Mouse (Mus musculus) c-Kit-positive CD71-positive TER-119-positive erythroid progenitor cells, embryonic 14.5 days (primary cell): Measurements from ENCODE around the gene Slc38a3.
A peak's percentile ranks its signal among the peaks of the same experiment; 100 is the strongest.

Source experiments
- DNase-seq: peaks from one replicate; pipeline ENCODE4 v3.0.0-alpha.2; 2013; ENCODE audit warnings: low spot score

Slc38a3 gene

DNA sequence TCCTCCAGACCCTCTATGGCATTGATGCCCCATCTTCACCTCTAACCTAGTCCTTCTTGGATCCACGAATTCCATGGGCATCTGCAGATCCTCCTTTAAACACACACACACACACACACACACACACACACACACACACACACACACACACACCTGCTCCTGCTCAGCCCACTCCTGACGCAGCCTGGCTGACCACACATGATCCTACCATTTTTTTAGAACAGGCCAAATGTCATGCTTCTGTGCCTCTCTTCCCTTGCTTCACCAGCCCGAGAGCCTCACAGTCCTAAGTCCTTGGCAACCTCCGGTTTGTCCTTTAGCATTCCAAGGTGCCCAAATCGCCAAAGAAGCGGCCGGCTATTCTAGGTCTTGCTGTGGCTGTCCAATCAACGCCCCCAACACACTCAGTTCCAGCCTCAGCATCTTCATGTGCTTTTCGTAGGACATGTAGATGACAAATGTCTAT is at the start of gene Slc38a3:
TSS of gene Slc38a3 (minus strand) at position 51 of the 466 bp plus-strand sequence.
- DNase-seq = no peak

DNA sequence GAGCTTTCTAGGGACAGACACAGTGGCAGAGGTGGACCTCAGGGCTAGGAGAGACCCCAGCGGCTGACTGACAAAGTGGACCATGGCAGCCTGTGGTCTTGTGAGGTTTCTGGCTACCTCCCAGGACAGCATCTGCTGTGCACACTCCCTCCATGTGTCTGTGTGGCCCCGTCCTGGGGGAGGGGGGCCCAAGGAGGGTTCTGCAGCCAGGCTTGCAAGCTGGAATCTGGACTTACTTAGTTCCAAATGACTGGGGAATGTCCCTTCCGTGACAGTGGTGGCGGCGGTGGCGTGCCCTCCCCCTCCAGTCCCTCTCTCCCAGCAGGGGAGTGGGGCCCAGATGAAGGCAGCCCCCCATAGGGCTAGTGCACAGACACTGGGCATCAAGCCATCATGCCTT is 47.6 kb upstream of the Slc38a3 start:
- DNase-seq = no peak

DNA sequence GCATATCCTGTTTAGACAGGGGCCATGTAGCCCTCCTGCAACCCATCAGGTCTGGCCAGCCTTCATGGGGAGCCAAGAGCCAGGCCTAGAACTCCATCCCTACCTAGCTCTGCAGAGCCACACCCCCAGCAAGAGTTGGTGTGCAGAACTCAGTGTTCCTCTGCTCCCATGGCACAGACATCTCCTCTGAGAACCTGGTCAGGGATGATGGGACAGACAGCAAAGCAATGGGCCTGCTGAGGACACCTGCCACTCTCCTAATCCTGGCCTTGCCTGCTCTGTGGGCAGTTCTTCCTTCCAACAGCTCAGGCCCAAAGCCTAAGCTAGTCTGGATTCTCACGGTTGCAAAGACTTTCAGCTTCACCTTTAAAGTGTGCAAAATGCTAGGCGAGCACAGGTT is 46.3 kb upstream of the Slc38a3 start:
- no peak for DNase-seq

DNA sequence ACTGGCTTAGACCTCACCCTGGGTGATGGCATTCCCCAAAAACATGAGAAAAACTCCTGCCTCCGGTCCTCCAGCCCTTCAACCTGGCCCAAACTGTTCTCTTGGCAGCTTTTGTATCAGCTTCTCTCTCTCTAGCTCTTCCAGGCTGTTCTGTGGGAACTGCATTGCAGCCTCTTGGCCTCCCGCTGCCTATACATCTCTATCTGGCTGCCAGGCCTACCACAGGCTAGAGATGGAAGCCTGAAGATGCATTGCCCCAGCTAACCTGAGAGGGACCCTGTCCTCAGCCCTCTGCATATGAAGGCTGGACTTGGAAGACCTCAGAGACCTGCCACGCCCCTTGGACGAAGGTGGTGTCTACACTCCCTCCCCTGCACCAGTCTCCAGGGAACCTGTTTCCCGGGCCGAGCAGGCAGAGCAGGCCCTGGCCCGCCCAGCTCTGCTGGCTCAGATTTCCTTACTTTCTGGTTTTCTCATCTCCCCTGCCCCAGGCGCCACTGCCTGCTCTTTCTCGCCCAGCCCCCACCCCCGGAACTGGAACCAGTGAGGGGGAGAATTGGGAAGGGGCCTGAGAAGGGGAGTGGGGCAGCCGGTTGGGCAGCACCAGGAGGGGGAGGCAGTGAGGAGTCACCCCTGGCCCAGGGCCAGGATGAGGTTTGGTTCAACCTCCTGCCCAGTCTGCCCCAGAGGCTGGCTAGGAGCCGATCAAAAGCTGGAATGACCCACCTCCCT is 45.1 kb upstream of the Slc38a3 start:
- no peak for DNase-seq

DNA sequence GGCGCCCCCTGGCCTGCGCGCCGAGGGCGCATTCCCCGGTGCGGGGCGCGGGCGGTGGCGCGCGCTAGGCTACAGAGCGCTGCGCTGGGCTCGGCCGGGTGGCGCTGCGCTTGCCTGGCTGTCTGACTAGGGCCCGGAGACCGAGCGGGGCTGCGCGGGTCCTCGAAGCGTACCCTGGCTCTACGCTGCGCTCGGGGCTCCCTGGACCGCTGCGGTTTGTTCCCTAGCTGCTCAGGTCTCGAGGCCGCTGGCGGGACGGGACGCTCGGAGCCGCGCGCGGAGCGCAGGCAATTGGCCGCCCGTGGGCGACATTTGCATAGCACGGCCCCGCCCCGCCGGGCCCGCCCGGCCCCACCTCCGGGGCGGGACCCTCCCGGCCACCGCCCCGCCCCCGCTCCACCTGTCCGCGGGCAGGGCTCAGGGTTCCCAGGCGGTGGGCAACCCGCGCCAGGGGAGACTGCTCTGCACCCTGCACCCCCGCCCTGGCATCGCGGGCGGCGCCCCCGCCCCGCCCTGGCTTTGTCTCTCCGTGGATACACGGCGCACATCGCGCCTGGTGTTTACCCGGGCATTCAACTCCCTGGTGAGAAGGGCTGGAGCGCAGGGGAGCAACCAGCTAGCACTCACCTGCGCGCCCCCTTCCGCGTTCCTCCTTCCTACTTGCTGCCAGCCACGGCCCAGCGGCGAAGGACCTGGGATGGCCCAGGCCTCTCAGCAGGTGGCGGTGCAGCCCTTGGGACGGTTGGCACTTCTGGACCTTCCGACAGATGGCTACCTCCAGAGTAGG is 40.6 kb upstream of the Slc38a3 start, which contains the start of gene Sema3f:
TSS of gene Sema3f (minus strand) at position 779 of the 787 bp plus-strand sequence.
- DNase-seq = peak; percentile 57

DNA sequence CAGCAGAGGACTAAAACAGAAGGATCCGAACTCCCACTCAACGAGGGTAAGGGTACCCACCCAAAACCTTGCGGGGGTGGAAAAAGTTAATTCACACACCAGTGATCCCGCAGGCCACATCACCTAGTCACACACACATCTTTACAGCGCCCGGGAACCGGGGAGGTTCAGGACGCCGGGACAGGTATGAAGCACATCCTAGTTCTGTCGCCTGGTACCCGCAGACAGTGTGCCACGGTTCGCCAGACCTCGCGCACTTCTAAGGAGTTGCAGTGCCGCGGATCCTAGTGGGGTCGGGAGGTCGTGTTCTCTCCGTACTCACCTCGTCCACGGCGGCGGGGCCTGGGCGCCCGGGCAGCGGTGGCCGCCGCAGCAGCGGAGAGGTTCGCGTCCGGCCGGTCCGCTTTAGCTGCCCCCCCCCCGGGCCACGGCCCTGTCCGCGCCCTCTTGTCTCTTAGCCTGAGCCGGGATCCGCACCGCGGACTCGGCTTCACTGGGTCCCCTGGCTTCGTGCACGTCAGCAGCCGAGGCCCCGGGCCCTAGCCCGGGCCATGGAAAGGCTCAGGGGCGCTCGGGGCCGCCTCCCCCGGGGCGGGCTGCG is 39.9 kb upstream of the Slc38a3 start:
- no peak for DNase-seq

DNA sequence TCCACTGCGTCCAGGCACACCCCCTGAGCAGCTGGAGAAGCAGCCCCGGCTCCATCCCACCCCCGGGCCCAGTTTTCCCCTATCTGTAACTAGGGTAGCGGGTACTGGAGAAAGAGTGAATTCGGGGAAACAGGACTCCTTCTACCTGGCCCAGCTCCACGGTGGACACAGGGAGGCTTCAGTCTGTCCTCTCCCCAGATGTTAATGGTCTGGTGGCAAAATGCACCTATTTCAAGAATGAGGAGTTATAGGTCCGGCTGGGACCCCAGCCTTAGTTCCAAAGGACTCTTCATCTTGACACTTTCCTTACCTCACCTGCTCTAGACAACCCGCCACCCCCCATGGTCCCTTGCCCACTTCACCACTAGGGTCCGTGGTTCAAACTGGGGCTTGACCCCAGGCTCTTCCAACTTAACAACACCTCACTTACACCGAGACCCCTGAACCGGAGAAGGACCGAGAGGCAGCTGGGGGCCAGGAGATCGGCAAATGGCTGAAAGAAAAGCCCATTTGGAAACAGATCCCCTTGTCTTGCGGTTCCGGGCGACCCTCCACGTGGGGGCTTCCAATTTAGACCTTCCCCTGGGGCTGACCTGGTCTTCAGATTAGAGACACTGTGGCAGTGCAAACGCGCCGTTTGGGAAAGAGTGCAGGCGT is 39.2 kb upstream of the Slc38a3 start:
- no peak for DNase-seq

DNA sequence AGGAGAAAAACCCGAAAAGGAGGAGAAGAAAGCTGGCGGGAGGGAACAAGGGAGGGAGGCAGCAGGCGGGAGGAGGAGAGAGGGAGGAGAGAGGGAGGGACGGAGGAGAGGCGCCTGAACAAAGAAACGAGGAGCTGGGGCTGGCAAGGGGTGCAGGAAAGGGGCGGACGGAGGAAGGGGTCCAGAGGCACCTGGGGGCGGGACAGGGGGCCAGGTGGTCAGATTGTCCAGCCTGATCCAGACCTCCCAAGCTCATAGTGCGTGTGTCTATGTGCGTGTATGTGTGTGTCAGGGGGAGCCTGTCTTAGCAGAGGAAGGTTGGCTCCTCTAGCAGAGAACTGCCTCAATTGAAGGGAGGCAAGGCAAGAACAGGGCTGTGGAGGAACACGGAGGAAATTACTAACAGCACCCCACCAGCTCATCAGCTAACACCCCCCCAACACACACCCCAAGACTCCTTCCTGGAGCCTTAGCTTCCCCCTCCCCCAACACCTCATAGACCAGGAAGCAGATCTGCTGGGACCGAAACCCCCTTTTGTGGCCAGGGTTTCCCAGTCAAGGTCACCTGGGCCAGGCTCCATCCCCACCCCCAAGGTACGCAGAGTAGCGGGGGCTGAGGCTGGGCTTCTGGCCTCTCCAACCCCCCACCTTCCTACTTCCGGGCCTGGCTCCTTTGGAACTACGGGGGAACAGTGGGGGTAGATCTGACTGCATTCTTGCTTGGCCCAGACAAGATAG is 38.5 kb upstream of the Slc38a3 start:
- no peak for DNase-seq

DNA sequence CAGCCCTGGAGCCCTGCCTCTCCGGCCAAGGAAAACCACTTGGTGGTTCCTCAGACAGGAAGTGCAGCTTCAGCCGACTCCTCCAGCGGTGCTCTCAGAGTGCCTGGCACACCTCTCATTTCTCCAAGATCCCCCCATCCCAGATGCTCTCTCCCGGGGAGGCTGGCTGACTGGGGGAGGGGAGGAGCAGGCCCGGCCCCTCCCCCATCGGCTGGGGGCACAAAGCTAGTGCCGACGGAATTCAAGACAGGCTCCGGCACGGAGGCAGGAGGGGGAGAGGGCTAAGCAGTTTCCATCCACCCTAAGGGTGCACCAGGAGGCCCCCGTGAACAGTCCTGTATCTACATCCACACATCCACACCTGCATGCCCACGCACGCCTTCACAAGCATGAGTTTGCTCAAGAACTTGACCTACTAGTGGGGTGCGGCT is 37.5 kb upstream of the Slc38a3 start:
- DNase-seq = no peak

DNA sequence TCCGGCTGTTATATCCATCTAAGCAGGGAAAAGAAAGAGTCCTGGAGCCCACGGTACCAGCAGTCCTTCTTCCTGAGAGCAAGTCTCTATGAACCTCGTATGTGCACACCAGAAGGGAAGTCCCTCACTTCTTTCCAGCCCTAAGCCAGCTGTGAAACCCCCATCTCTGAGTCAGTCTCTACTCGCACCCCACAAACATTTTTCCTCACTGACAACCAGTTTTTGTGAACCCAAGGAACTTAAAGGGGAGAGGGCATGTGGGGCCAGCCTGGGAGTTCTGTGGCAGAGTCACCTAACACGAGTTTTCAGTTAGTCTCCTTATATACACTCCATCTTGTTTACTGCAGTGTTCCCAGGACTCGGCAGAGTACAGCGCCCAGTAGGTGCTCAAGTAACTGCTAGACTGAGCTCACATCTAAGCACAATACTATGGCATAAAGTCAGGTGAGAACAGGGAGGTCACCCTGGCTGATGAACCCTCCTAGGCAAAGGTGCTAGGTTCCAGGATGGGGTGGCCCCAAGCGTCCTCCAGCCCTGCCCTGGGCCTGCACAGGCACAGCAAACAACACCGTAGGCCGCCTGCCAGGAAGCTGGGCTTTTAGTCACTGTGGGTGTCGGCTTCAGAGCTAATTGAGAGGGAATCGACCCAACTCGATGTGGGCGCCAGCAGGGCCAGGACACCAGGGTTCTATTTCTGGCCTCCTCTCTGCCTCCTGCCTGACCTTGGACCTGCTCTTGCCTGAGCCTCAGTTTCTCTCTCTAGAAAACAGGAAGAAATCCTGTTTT is 34.2 kb upstream of the Slc38a3 start:
- no peak for DNase-seq

DNA sequence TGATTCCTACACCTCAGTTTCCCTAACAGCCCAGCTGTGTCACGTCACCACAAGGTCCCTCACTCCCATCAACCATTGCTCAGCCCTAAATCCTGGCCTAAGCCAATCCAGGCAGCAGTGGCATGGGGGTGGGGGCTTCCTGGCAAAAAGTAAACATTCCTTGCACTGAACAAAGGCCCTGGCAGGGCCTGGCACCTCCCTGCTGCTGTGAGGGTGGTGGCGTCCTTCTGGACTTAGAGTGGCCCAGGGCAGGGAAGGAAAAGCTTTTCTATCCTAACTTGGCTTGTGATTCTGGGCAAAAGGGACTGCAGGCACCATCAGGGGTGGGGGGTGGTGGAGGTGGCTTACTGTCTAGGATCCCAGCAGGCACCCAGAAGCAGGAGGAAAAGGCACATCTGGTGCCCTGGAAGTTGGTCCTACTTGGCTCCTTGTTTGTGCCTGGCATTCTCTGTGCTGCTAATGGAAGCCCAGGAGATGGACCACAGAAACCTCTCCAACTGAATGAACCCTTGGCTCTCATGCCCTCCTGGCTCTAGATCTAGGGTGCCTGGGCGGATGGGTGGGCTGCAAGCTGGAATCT is 33.4 kb upstream of the Slc38a3 start:
- DNase-seq = no peak

DNA sequence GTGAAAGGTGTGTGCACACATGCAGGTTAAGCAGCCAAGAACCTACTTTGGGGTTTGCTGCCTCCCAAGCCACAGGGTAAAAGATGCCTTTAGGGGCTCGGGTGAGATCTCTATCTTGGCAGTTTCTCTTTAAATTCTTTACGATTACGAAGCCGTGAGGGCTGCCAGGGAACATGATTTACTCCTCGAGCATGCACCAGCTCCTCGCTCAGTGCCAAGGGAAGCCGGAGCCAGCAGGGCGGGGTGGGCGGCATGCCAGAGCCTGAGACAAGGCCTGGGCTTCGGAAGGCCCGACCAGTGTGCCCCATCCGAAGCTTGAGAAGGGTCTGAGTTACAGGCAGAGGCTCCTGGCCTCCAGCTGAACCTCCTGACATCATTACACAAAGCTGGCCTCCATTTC is 32.3 kb upstream of the Slc38a3 start:
- DNase-seq = no peak

DNA sequence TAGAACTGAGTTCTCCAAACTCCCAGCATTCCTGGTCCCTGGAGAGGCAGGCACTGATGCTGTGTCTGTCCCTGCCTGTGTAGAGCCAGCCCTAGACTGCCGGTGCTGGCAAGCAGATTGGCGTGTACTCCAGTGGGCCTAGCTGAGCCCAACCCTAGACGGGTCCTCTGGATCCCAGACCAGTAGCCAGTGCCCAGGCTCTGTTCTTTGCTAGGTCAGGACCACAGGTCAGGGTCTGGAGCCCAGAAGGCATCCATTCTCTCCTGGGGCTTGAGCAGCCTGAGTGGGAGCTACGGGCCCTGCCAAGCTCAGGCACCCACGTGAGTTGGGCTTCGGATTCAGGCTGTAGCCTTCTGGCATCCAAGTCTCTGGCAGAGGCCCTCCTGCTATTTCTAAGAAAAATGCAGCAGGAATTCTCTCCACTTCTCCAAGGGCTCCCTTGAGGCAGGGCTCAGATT is 30.8 kb upstream of the Slc38a3 start:
- DNase-seq = no peak

DNA sequence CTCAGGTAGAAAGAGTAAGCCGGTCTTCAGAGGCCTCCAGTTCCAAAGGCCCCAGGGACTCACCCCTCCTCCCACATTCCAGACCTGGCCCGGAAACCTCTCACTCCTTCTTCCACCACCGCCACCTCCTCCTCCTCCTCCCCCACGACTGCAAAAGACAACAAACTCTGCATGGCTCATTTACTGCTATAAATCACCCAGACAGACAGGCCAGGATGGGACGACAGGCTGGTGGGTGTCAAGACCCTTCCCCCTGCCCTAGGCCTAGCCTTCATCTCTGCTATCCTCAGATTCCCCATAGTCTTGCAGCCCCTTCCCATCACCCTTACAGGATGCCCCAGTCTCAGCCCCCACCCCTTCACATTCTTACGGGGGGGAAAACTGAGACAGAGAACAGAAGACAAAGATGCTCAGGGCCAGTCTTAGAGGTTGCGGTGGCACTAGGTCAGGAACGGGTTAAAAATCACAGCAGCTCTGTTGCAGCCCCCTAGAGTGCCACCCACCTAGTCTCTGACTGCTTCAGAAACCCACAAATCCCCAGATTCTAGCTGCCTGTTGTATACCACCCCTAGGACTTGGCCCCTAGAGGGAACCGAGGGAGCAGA is 30.1 kb upstream of the Slc38a3 start:
- DNase-seq = no peak

DNA sequence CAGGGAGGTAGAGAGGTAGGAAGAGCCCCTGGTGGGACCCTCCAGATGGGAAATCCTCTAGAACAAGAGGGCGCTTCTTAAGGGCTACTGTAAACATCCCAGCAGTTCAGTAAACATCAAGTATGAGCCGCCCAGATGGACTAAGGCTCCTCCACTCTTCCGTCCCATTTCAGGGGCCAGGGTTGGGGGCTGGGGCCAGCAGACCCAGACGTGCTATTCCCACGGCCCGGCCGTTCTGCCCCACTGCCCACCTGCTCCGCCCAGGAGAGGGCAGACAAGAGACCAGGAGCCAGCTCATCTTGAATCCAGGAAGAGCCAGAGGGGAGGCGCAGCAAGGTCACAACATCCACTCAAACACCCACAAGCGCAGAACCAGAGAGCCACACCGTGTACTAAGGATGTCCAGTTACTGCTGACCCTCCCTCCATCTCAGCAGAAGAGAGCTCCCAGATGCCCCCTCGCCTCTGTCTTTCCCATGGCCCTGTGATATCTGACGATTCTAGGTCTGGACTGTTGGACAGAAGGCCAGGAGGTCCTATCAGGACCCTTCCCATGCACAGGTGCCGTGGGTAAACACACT is 29.4 kb upstream of the Slc38a3 start:
- DNase-seq = no peak

DNA sequence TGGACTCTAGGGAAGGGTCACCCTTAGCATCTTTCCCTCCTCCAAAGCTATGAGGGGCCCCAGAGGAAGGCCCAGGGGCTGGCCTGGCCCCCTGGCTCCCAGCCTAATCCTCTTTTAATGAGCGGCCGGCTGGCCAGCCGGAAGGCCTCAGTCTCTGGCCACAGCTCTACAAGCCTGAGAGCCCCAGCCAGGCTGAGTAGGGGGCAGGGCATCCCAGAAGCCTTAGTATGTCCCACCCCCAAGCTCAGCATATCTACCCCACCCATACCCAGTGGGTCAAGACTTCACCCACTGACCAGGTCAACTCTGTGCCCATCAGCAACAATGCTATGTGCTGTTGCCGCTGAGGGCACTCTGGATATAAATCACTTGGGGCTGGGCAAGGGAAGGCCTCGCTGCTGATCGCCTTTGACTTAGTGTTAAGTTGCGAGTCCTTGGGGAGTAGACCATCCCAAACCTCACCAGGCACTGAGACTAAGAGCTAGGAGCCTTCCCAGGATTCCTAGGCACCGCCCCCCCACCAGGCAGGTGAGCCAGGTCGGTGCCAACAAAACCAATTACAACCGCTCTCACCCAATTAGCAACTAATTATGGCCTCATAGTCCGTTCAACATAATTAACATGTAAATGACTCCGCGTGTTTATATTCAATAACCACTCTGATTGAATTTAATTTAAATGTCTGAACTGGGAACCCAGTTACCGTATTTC is 28.6 kb upstream of the Slc38a3 start:
- DNase-seq = no peak

DNA sequence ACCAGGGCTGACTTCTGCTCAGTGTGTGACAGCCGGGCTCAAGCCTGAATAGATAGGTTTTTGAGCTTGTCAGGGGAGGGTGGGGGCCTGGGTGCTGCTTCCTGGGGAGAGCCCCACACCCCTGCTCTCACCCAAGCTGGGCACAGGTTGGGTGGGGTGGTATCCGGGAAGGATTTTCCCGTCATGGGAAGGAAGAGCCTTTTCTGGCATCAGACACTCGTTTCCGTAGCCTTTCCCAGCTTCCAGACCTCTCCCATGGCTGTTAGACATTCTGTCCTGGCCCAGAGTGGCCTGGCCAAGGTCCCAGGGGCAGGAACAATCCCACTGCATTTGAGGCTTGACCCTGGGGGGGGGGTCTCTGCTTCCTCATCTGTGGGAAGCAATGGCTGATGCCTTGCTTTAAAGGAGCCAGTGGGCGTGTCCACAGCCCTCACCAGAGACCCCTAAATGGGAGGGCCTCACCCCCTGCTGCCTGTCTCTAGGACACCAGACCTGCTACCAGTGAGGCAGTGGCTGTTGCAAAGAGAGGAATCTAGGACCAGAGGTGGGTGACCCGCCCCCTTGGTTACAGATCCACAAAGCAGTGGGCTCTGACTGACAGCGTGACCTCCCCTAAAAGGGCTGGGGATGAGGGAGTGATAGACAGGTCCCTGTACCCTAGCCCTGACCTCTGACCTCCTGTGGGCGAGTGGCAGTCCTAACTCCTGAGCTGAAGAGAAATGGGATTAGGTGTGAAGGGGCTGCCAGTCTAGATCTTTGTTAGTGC is 27.7 kb upstream of the Slc38a3 start:
- DNase-seq = no peak

DNA sequence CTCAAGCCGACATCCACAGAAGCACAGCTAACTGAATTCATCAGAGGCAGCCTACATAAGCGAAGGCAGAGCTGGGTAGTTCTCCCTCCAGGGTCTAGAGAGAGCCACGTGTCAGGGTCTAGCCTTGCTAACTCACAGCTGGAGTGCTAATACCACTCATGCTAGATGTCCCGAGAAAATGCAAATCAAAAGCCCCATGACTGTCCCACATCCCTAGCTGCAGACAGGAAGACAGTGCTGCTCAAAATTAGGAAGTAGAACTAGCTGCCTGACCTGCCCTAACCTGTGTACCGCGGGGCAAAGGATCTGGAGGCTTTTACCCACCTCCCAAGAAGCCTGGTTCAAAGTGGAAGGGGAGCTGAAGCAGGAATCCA is 26.8 kb upstream of the Slc38a3 start:
- DNase-seq = no peak
